Mouse (Mus musculus) liver, adult 2 months (tissue): ENCODE results near the gene Six1.

Experiments
- CTCF ChIP-seq: fragments of 200-500 bp; IDR thresholded peaks from 2 replicates; pipeline ENCODE4 v1.5.1; 2011; ENCODE audit warnings: low read depth, low read length, control low read depth
- POLR2A ChIP-seq: fragments of 200-500 bp; IDR thresholded peaks from 2 replicates; pipeline ENCODE4 v1.6.1; 2011; ENCODE audit warnings: low read length, control low read depth; ENCODE audit not compliant: insufficient read depth; ENCODE audit errors: extremely low read depth

DNA sequence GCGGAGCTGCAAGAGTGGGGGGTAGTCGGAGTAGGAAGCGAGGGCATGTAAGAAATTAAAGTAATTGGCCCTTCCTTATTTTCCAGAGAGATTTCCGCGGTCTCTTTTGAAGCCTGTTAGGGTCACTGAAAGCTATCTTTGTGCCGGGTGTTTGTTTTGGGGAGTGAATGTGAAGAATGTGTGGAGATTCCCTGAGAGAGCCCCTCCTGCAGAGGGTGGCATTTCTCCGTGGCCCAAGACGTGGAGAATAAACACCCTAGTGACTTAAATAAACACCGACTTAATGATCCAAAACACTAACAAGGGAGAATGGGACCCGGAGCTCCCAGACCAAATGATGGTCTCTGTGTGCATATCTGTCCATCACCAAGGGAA lies 12.4 kb downstream of the Six1 start:
- TF ChIP-seq CTCF (no peak), POLR2A (no peak)
